7 mouse cellular contexts compared by ENCODE assay signal in the genomic region with DNA sequence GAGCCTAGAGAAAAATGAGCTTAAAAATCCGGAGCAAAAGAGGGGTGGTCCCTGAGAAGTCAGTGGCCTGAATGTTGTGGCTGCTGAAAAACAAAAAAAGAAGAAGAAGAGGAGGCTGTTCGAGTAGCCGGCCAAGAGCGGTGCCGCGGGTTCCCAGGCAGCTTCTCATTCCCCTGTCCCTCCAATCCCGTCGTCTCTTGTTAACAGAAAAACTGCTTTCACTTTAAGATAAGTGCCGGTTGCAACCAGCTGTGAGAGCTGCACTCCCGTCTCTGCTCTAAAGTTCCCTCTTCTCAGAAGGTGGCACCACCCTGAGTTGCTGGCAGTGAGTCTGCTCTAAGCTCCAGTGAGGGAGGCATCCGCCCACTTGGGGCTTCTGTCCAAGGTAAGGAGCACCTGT. TPM values are rescaled to one million over a fixed set of nuclear protein-coding genes. Genes with fewer than 3 reads are reported as not detected.
DNase-seq lines count a peak whose midpoint lies in the region; ATAC-seq and TF ChIP-seq lines count a peak whose summit lies in the region.
"Not testable (repeated sequence)": the region's sequence is repeated elsewhere in the genome, so short reads cannot be mapped to it uniquely, and the experiment has no call there.

A gene (plus strand): TSS at position 228 of the 400 bp plus-strand sequence.

- H3K9me3 ChIP-seq in forebrain, embryonic 11.5 days (ENCODE audit: control insufficient read depth, low read length); heart, embryonic 14.5 days (ENCODE audit: control insufficient read depth, low read length); intestine, embryonic 14.5 days (ENCODE audit: control insufficient read depth, low read length); limb, embryonic 11.5 days (ENCODE audit: control insufficient read depth, low read length); lung, postnatal 0 days (ENCODE audit: low read length); neural tube, embryonic 13.5 days: not testable (repeated sequence)

- not testable (repeated sequence) for H3K27me3 ChIP-seq in forebrain, embryonic 11.5 days (ENCODE audit: control insufficient read depth, insufficient read depth, low read length); heart, embryonic 14.5 days (ENCODE audit: control insufficient read depth, insufficient read depth, low read length); intestine, embryonic 14.5 days (replicated peaks; ENCODE audit: control insufficient read depth, insufficient read depth, low read length); limb, embryonic 11.5 days (ENCODE audit: control insufficient read depth, insufficient read depth, low read length); lung, postnatal 0 days (replicated peaks; ENCODE audit: insufficient read depth, low read length); neural tube, embryonic 13.5 days

- DNase-seq in forebrain, embryonic 11.5 days (ENCODE audit: low spot score): not testable (repeated sequence)
- DNase-seq in intestine, embryonic 14.5 days (ENCODE audit: low spot score): peak; percentile 57
- DNase-seq in limb, embryonic 11.5 days (ENCODE audit: low spot score): peak; percentile 29
- peak; percentile 61 for DNase-seq in lung, postnatal 0 days (ENCODE audit: low spot score)

- TF ChIP-seq EP300 in lung, postnatal 0 days (IDR thresholded peaks at IDR 0.05): not testable (repeated sequence)

- TF ChIP-seq CTCF in bone marrow macrophage, adult 2 months (IDR thresholded peaks at IDR 0.05; ENCODE audit: low read depth, low read length); lung, postnatal 0 days (IDR thresholded peaks at IDR 0.05): not testable (repeated sequence)

- not testable (repeated sequence) for ATAC-seq in forebrain, embryonic 11.5 days (replicated peaks; ENCODE audit: low FRiP score); heart, embryonic 14.5 days (ENCODE audit: insufficient number of reproducible peaks, insufficient read depth, low FRiP score, low read depth); intestine, embryonic 14.5 days (replicated peaks; ENCODE audit: low FRiP score, low TSS enrichment, low read depth); limb, embryonic 11.5 days (ENCODE audit: insufficient number of reproducible peaks, low FRiP score, low TSS enrichment, low read depth); lung, postnatal 0 days; neural tube, embryonic 13.5 days (ENCODE audit: low read depth)

- H3K4me1 ChIP-seq in bone marrow macrophage, adult 2 months (ENCODE audit: control insufficient read depth, insufficient read depth, low read length); forebrain, embryonic 11.5 days (replicated peaks; ENCODE audit: control insufficient read depth, insufficient read depth, low read length); heart, embryonic 14.5 days (ENCODE audit: control insufficient read depth in 2 of 2, insufficient read depth in 2 of 2, low read length in 2 of 2); intestine, embryonic 14.5 days (replicated peaks; ENCODE audit: control insufficient read depth, insufficient read depth, low read length); limb, embryonic 11.5 days (ENCODE audit: control insufficient read depth, insufficient read depth, low read length); lung, postnatal 0 days (ENCODE audit: insufficient read depth, low read depth, low read length); neural tube, embryonic 13.5 days (replicated peaks): not testable (repeated sequence)

- not testable (repeated sequence) for H3K9ac ChIP-seq in forebrain, embryonic 11.5 days (ENCODE audit: low read length); intestine, embryonic 14.5 days (ENCODE audit: low read length); limb, embryonic 11.5 days (ENCODE audit: low read length); lung, postnatal 0 days (replicated peaks; ENCODE audit: low read depth); neural tube, embryonic 13.5 days
- peak within 1 kb of the TSS; percentile 45; the same call in 1 of the 2 replicates for H3K9ac ChIP-seq in heart, embryonic 14.5 days (ENCODE audit: low read length)

- H3K27ac ChIP-seq in bone marrow macrophage, adult 2 months (ENCODE audit: insufficient read depth, low read depth, low read length); forebrain, embryonic 11.5 days (ENCODE audit: low read depth, low read length); intestine, embryonic 14.5 days (ENCODE audit: low read depth); limb, embryonic 11.5 days (replicated peaks; ENCODE audit: low read depth, low read length); lung, postnatal 0 days (ENCODE audit: low read length); neural tube, embryonic 13.5 days (replicated peaks): not testable (repeated sequence)
- peak within 1 kb of the TSS; percentile 40 to 67; a peak in 3 of 4 replicates for H3K27ac ChIP-seq in heart, embryonic 14.5 days (replicated peaks in 1 of 2; ENCODE audit: control insufficient read depth in 1 of 2, insufficient read depth in 1 of 2, low read depth in 2 of 2, low read length in 2 of 2)

- peak within 1 kb of the TSS; percentile 31; the same call in 1 of the 2 replicates for H3K4me3 ChIP-seq in bone marrow macrophage, adult 2 months (ENCODE audit: insufficient read depth, low read length)
- 0 out of 2 replicates have a peak within 1 kb of the TSS, but pooled peaks have one; percentile 5 for H3K4me3 ChIP-seq in forebrain, embryonic 11.5 days (ENCODE audit: low read depth, low read length)
- H3K4me3 ChIP-seq in heart, embryonic 14.5 days (ENCODE audit: control insufficient read depth in 1 of 2, insufficient read depth in 1 of 2, low read depth in 1 of 2, low read length in 2 of 2): peak within 1 kb of the TSS; percentile 40 to 45
- H3K4me3 ChIP-seq in intestine, embryonic 14.5 days (ENCODE audit: low read depth, low read length): peak within 1 kb of the TSS; percentile 28
- H3K4me3 ChIP-seq in limb, embryonic 11.5 days (ENCODE audit: low read depth, low read length): not testable (repeated sequence)
- H3K4me3 ChIP-seq in lung, postnatal 0 days (ENCODE audit: low read depth, low read length): peak within 1 kb of the TSS; percentile 33
- peak within 1 kb of the TSS; percentile 32 for H3K4me3 ChIP-seq in neural tube, embryonic 13.5 days

- not testable (repeated sequence) for H3K36me3 ChIP-seq in forebrain, embryonic 11.5 days (ENCODE audit: control insufficient read depth, insufficient read depth, low read length); heart, embryonic 14.5 days (ENCODE audit: control insufficient read depth, insufficient read depth, low read length); intestine, embryonic 14.5 days (ENCODE audit: control insufficient read depth, insufficient read depth, low read length); limb, embryonic 11.5 days (ENCODE audit: control insufficient read depth, insufficient read depth, low read length); lung, postnatal 0 days (ENCODE audit: insufficient read depth, low read length); neural tube, embryonic 13.5 days

- H3K4me2 ChIP-seq in forebrain, embryonic 11.5 days (ENCODE audit: low read depth, low read length, severe bottlenecking): peak within 1 kb of the TSS; percentile 34; the same call in 1 of the 2 replicates
- peak within 1 kb of the TSS; percentile 59 for H3K4me2 ChIP-seq in heart, embryonic 14.5 days (ENCODE audit: low read length)
- H3K4me2 ChIP-seq in intestine, embryonic 14.5 days (ENCODE audit: low read length): peak within 1 kb of the TSS; percentile 45
- 0 out of 2 replicates have a peak within 1 kb of the TSS, but pooled peaks have one; percentile 27 for H3K4me2 ChIP-seq in limb, embryonic 11.5 days (ENCODE audit: low read depth, severe bottlenecking)
- peak within 1 kb of the TSS; percentile 45 for H3K4me2 ChIP-seq in lung, postnatal 0 days (replicated peaks; ENCODE audit: low read depth, low read length)
- H3K4me2 ChIP-seq in neural tube, embryonic 13.5 days: peak within 1 kb of the TSS; percentile 52

- WGBS in forebrain, embryonic 11.5 days: 6% methylated on average over 11 of the region's 11 CpGs
- WGBS in heart, embryonic 14.5 days: 0% methylated on average over 11 of the region's 11 CpGs
- 4% methylated on average over 10 of the region's 11 CpGs for WGBS in intestine, embryonic 14.5 days
- WGBS in limb, embryonic 11.5 days: 5% methylated on average over 10 of the region's 11 CpGs
- 1% methylated on average over 10 of the region's 11 CpGs for WGBS in lung, postnatal 0 days
- 9% methylated on average over 11 of the region's 11 CpGs for WGBS in neural tube, embryonic 13.5 days

- not testable (repeated sequence) for TF ChIP-seq POLR2A in bone marrow macrophage, adult 2 months (IDR thresholded peaks at IDR 0.05; ENCODE audit: borderline replicate concordance, low read depth, low read length)

RNA-seq across cellular contexts. Expression of the gene that starts here (rescaled TPM):
- polyA plus RNA-seq in bone marrow macrophage, adult 2 months (2012; ENCODE audit: insufficient read depth, insufficient read length, missing spikeins): not detected in 2 replicates
- not detected in 2 replicates for polyA plus RNA-seq in forebrain, embryonic 11.5 days (2014; fragmentation: Nextera tagmentation; extraction: Ambion mirVana)
- polyA plus RNA-seq in heart, embryonic 14.5 days (2014; fragmentation: Nextera tagmentation; extraction: Ambion mirVana): 2.7 and 3.9 TPM in 2 replicates
- polyA plus RNA-seq in intestine, embryonic 14.5 days (2014; fragmentation: Nextera tagmentation; extraction: Ambion mirVana): 2.3 and 2.7 TPM in 2 replicates
- not detected in 2 replicates for polyA plus RNA-seq in limb, embryonic 11.5 days (2014; fragmentation: Nextera tagmentation; extraction: Ambion mirVana)
- polyA plus RNA-seq in lung, postnatal 0 days (2015; fragmentation: Nextera tagmentation; extraction: Ambion mirVana): 3.4 and 8.8 TPM in 2 replicates
- not detected in 2 replicates for polyA plus RNA-seq in neural tube, embryonic 13.5 days (2015; fragmentation: Nextera tagmentation; extraction: Ambion mirVana)

Comparison
In these comparisons a context has a peak if more than half of its experiments do, and no peak if none do; other contexts are left out.
1. Peak in DNase-seq and H3K4me2 ChIP-seq in limb, embryonic 11.5 days; RNA of the gene not detected or under 1 TPM.